Mouse (Mus musculus) kidney, adult 2 months (tissue): ENCODE measurements at regions not wholly inside any gene's neighbourhood (a gene's known extent, or its start where the extent isn't known, plus 50 kb on each side); places are given as distances from the start of the nearest gene placed in this dataset.

Experiments
- CTCF ChIP-seq: fragments of 200-500 bp; conservative IDR thresholded peaks from 2 replicates; pipeline ENCODE4 v1.5.1; 2011; ENCODE audit warnings: low read depth, mild to moderate bottlenecking, control low read depth, low read length, moderate library complexity, mixed read lengths; ENCODE audit not compliant: insufficient read depth, insufficient read length
- POLR2A ChIP-seq: fragments of 200-500 bp; IDR thresholded peaks from one replicate; pipeline ENCODE4 v1.6.1; 2011; ENCODE audit warnings: low read depth, low read length, control low read depth

DNA sequence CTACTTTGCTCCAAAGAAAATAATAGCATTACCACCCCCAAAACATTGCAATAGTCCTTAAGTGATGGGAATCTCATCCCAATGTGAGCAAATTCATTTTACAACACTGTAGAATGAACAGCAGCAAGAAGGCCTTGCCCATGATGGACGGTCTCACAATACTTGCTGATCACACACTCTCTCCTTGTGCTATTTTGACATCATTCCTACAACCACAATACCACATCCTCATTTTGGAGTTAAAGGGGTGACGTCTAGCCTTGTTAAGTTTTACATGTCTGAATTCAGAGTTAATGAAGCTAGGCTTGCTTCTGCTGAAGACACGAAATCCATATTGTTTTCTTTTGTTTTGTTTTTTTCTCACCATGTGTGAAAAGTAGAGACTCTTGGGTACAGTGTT, 878.2 kb downstream of the Adgrl2 start:
- TF ChIP-seq CTCF (no peak), POLR2A (no peak)
